Mouse (Mus musculus) frontal cortex, adult (tissue): ENCODE measurements around the gene Shbg.

Experiments
- ATAC-seq: cut with Nextera tagmentation; 2 replicates; pipeline ENCODE4 v1.9.2; 2017; ENCODE audit warnings: mild to moderate bottlenecking, moderate library complexity, mixed read lengths; ENCODE audit not compliant: low TSS enrichment

The Shbg gene

GRCm38 (mm10) chr11:69565131-69565530 is 52.6 kb downstream of the Shbg start:
- ATAC-seq = no peak
